Mouse (Mus musculus) ES-E14 (cell line): ENCODE results near the gene Kynu.

Source experiments
- CHD2 ChIP-seq: IDR thresholded peaks from 2 replicates; pipeline ENCODE4 v1.6.1; 2014; ENCODE audit warnings: mild to moderate bottlenecking, low read depth, low read length, inconsistent platforms
- HCFC1 ChIP-seq: IDR thresholded peaks from 2 replicates; pipeline ENCODE4 v1.6.1; 2012; ENCODE audit warnings: low read length, inconsistent platforms, borderline replicate concordance; ENCODE audit not compliant: insufficient read depth
- ZC3H11A ChIP-seq: IDR thresholded peaks from 2 replicates; pipeline ENCODE4 v1.6.1; 2012; ENCODE audit warnings: low read depth, mild to moderate bottlenecking, inconsistent platforms, low read length, borderline replicate concordance
- ZNF384 ChIP-seq: IDR thresholded peaks from 2 replicates; pipeline ENCODE4 v1.6.1; 2012; ENCODE audit warnings: low read depth, low read length, inconsistent platforms

DNA sequence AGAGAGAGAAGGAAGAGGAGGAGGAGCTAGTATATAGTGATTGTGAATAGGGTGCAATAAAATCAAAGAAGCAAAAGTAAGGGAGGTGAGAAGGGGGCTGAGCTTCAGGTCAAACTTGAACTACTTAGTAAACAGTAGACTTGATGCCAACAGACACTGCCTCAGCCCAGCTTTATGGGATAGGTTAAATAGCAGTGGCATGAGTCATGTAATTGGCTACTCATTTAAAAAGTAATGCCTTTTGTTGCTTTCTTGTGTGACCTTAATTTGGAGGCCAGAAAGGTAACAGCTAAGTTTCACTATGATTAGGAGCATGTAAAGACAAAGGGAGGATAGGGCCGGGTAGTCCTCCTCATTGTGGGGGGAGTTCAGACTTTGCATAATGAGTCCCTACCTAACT is 13.3 kb downstream of the Kynu start:
- TF ChIP-seq ZC3H11A, result no peak
- no peak for TF ChIP-seq HCFC1
- TF ChIP-seq CHD2, result no peak
- TF ChIP-seq ZNF384, result no peak
